Mouse (Mus musculus): ENCODE results near the gene B4gat1.

DNA sequence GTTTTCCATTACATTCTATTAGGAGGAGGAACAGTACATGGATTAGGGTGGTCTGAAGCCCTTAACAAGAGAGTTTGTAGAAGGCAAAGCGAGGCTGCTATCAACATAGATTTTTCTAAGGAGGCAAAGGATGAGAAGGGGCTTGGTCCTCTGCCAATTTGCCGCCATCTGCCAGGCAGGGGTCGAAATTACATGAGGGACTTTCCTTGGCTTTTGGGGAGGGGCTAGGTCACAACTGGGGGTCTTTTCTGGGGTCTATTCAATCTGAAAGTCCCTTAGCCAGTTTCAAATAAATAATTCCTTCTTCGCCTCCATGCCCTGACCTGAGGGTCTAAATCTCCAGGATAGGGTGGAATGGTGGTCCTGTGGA is 48.4 kb upstream of the B4gat1 start, which contains the start of gene Npas4:
- TF ChIP-seq TAL1 (IDR thresholded peaks at IDR 0.05; ENCODE audit: low read length) (no peak), GATA1 (IDR thresholded peaks at IDR 0.05; ENCODE audit: low read length) (no peak)
